Comparison of ENCODE assay signal across 30 mouse cellular contexts in genomic region chr9:40050138-40050537, GRCm38 (mm10). TPM values are rescaled to one million over a fixed set of nuclear protein-coding genes. Genes with fewer than 3 reads are reported as not detected.
DNase-seq lines count a peak whose midpoint lies in the region; TF ChIP-seq lines count a peak whose summit lies in the region.
"Had no signal": no experiment of that assay in that cellular context is flagged by ENCODE, and none has a peak within 500 bp of the region (broad histone marks: within the 10 kb centered on the region; RNA-seq: fewer than 3 reads in every experiment).

No protein-coding gene starts in this region.

- H3K4me3 ChIP-seq in testis, adult 2 months (ENCODE audit: control insufficient read depth, low read depth, low read length): peak overlapping the region; percentile 77
- H3K4me3 ChIP-seq: embryonic facial prominence, embryonic 13.5 days; embryonic facial prominence, embryonic 15.5 days; erythroblast, embryonic 14.5 days; forebrain, embryonic 10.5 days; forebrain, embryonic 12.5 days had no signal

- peak overlapping the region; percentile 78 for H3K27ac ChIP-seq in testis, adult 2 months (ENCODE audit: control insufficient read depth, insufficient read depth, low read depth, low read length)
- H3K27ac ChIP-seq: embryonic facial prominence, embryonic 13.5 days; embryonic facial prominence, embryonic 15.5 days; forebrain, embryonic 10.5 days; forebrain, embryonic 12.5 days had no signal

- no peaks in the 10 kb centered on the region for H3K27me3 ChIP-seq in testis, adult 2 months (ENCODE audit: control insufficient read depth, insufficient read depth, low read length)
- H3K27me3 ChIP-seq: embryonic facial prominence, embryonic 13.5 days; embryonic facial prominence, embryonic 15.5 days; forebrain, embryonic 12.5 days had no signal

- H3K36me3 ChIP-seq in testis, adult 2 months (ENCODE audit: control insufficient read depth, insufficient read depth, low read length): no peaks in the 10 kb centered on the region
- H3K36me3 ChIP-seq: embryonic facial prominence, embryonic 13.5 days; embryonic facial prominence, embryonic 15.5 days; forebrain, embryonic 10.5 days; forebrain, embryonic 12.5 days had no signal

- H3K4me1 ChIP-seq in testis, adult 2 months (ENCODE audit: control insufficient read depth, insufficient read depth, low read length): no peaks in the 10 kb centered on the region
- H3K4me1 ChIP-seq: embryonic facial prominence, embryonic 13.5 days; embryonic facial prominence, embryonic 15.5 days; forebrain, embryonic 10.5 days; forebrain, embryonic 12.5 days had no signal

- TF ChIP-seq CTCF in testis, adult 2 months (IDR thresholded peaks at IDR 0.05; ENCODE audit: control insufficient read depth, insufficient read depth, insufficient replicate concordance, low read depth, low read length): no peak

- DNase-seq in testis, postnatal 10 days (ENCODE audit: low spot score): no peak
- peak; percentile 35 for DNase-seq in testis, postnatal 14 days (ENCODE audit: low spot score)
- DNase-seq in urinary bladder, postnatal 10 days (ENCODE audit: low spot score): no peak
- no peak for DNase-seq in adrenal gland, adult 18-20 months (ENCODE audit: low spot score in 2 of 2)
- DNase-seq: adrenal gland, adult 2 months; adrenal gland, postnatal 10 days; adrenal gland, postnatal 25 days; cerebellum, adult 11 months; cerebellum, adult 18-20 months; cerebellum, adult 8-10 months; cerebellum, adult 9-11 months; cerebellum, postnatal 14 days; cerebellum, postnatal 36 days; embryo, embryonic 11 days had no signal

- peak; percentile 75 for TF ChIP-seq POLR2A in testis, adult 2 months (IDR thresholded peaks at IDR 0.05; ENCODE audit: control insufficient read depth, low read depth, low read length)

RNA-seq across cellular contexts. Expression of gene Olfr982, which starts 23.5 kb away (rescaled TPM):
- not detected in 2 replicates for polyA plus RNA-seq in testis, adult 2 months (2012; rRNA removed)
- total RNA-seq in adrenal gland, adult 18-20 months (2021): not detected
- total RNA-seq: adrenal gland, adult 2 months; adrenal gland, postnatal 10 days; adrenal gland, postnatal 25 days; adrenal gland, postnatal 4 days; common myeloid progenitor, adult 5-6 weeks; ES-E14; MEL had no signal
- polyA plus RNA-seq: activated CD4-positive, CD25-positive, alpha-beta regulatory T cell, adult 4 months; adrenal gland, adult 2 months; brain, embryonic 14.5 days; C2C12; embryonic facial prominence, embryonic 11.5 days; embryonic facial prominence, embryonic 13.5 days; embryonic facial prominence, embryonic 15.5 days; erythroblast, embryonic 14.5 days; forebrain, embryonic 10.5 days; forebrain, embryonic 12.5 days; forebrain, embryonic 14.5 days; forebrain, embryonic 16.5 days had no signal

RNA-seq across cellular contexts. Expression of gene Olfr981, which starts 28.9 kb away (rescaled TPM):
- polyA plus RNA-seq in testis, adult 2 months (2012; rRNA removed): 0.11 TPM in 1 of 2 replicates, not detected in the other
- not detected for total RNA-seq in adrenal gland, adult 18-20 months (2021)
- total RNA-seq: adrenal gland, adult 2 months; adrenal gland, postnatal 10 days; adrenal gland, postnatal 25 days; adrenal gland, postnatal 4 days; common myeloid progenitor, adult 5-6 weeks; ES-E14; MEL had no signal
- polyA plus RNA-seq: activated CD4-positive, CD25-positive, alpha-beta regulatory T cell, adult 4 months; adrenal gland, adult 2 months; brain, embryonic 14.5 days; C2C12; embryonic facial prominence, embryonic 11.5 days; embryonic facial prominence, embryonic 13.5 days; embryonic facial prominence, embryonic 15.5 days; erythroblast, embryonic 14.5 days; forebrain, embryonic 10.5 days; forebrain, embryonic 12.5 days; forebrain, embryonic 14.5 days; forebrain, embryonic 16.5 days had no signal

RNA-seq across cellular contexts. Expression of gene Olfr980, which starts 40.8 kb away (rescaled TPM):
- polyA plus RNA-seq in testis, adult 2 months (2012; rRNA removed): 0.15 and 0.36 TPM in 2 replicates
- total RNA-seq in adrenal gland, adult 18-20 months (2021): not detected
- total RNA-seq: adrenal gland, adult 2 months; adrenal gland, postnatal 10 days; adrenal gland, postnatal 25 days; adrenal gland, postnatal 4 days; common myeloid progenitor, adult 5-6 weeks; ES-E14; MEL had no signal
- polyA plus RNA-seq: activated CD4-positive, CD25-positive, alpha-beta regulatory T cell, adult 4 months; adrenal gland, adult 2 months; brain, embryonic 14.5 days; C2C12; embryonic facial prominence, embryonic 11.5 days; embryonic facial prominence, embryonic 13.5 days; embryonic facial prominence, embryonic 15.5 days; erythroblast, embryonic 14.5 days; forebrain, embryonic 10.5 days; forebrain, embryonic 12.5 days; forebrain, embryonic 14.5 days; forebrain, embryonic 16.5 days had no signal

RNA-seq across cellular contexts. Expression of gene Olfr983, which starts 43.3 kb away (rescaled TPM):
- not detected in 2 replicates for polyA plus RNA-seq in testis, adult 2 months (2012; rRNA removed)
- not detected for total RNA-seq in adrenal gland, adult 18-20 months (2021)
- total RNA-seq: adrenal gland, adult 2 months; adrenal gland, postnatal 10 days; adrenal gland, postnatal 25 days; adrenal gland, postnatal 4 days; common myeloid progenitor, adult 5-6 weeks; MEL had no signal
- polyA plus RNA-seq: activated CD4-positive, CD25-positive, alpha-beta regulatory T cell, adult 4 months; adrenal gland, adult 2 months; brain, embryonic 14.5 days; C2C12; embryonic facial prominence, embryonic 11.5 days; embryonic facial prominence, embryonic 13.5 days; embryonic facial prominence, embryonic 15.5 days; erythroblast, embryonic 14.5 days; forebrain, embryonic 10.5 days; forebrain, embryonic 12.5 days; forebrain, embryonic 14.5 days; forebrain, embryonic 16.5 days had no signal

RNA-seq across cellular contexts. Expression of gene Olfr979, which starts 46.9 kb away (rescaled TPM):
- polyA plus RNA-seq in testis, adult 2 months (2012; rRNA removed): 0.83 and 0.95 TPM in 2 replicates
- total RNA-seq in adrenal gland, adult 18-20 months (2021): not detected
- total RNA-seq: adrenal gland, adult 2 months; adrenal gland, postnatal 10 days; adrenal gland, postnatal 25 days; adrenal gland, postnatal 4 days; common myeloid progenitor, adult 5-6 weeks; MEL had no signal
- polyA plus RNA-seq: activated CD4-positive, CD25-positive, alpha-beta regulatory T cell, adult 4 months; adrenal gland, adult 2 months; brain, embryonic 14.5 days; C2C12; embryonic facial prominence, embryonic 11.5 days; embryonic facial prominence, embryonic 13.5 days; erythroblast, embryonic 14.5 days; forebrain, embryonic 10.5 days; forebrain, embryonic 12.5 days; forebrain, embryonic 14.5 days; forebrain, embryonic 16.5 days had no signal
